Mouse (Mus musculus): ENCODE measurements around the gene Zfp462.
A peak's percentile ranks its signal among the peaks of the same experiment; 100 is the strongest.

Zfp462 gene

DNA sequence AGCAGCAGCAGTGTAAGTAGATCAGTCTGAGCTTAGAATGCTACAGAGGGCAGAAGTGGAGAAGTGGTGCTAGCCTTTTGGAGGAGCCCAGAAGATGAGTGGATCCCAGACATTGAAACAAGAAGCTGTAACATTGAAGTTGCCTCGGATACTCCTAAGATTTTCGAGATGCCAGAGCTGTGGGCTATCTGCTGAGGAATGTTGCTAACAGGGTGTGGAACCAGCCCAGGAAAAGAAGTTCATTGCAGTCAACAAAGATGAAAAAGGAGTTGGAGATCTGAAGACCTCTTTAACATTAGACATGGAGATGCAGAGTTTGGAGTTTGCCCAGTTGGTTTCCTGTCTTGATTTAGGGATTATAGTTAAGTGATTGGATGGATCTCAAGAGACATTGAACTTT is 51.2 kb downstream of the Zfp462 start:
- no peak for DNase-seq (ENCODE audit: low spot score)

DNA sequence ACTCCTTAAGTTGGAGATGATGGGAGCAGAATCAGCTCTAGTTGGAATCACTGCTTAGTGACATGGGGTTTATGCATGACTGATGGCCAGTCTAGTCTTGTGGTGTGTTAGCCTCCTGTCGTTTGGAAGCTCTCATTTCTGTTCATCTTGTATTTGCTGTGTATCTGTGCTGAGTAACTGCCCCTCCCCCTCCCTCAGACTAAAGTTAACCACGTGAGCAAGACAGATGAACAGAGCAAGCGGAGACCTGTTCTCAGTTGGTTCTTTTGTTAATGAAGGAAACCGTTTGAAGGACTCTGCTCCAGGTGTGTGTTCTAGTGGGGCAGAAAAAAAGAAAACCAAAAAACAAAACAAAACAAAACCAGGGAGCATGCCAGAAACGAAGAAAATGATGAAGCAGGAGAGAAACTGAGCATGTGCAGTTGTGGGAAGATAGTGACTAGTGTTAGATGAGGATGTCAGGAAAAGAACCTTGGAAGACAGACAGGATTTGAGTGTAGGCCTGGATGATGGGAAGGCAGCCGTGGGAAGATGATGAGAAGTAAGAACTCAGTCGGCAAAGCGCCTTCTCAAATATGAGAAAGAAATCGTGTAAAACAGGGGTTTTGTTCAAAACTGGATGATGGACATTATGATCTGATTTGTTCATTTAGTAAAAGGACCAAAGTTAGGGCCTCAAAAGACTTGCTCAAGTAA is 53.4 kb downstream of the Zfp462 start:
- DNase-seq (ENCODE audit: low spot score): no peak

GRCm38 (mm10) chr4:54999556-54999955 is 54.7 kb downstream of the Zfp462 start:
- no peak for DNase-seq (ENCODE audit: low spot score)

- no peak for DNase-seq (ENCODE audit: low spot score)
These were observed 56.5 kb downstream of the Zfp462 start for GRCm38 (mm10) chr4:55001386-55001785.

DNA sequence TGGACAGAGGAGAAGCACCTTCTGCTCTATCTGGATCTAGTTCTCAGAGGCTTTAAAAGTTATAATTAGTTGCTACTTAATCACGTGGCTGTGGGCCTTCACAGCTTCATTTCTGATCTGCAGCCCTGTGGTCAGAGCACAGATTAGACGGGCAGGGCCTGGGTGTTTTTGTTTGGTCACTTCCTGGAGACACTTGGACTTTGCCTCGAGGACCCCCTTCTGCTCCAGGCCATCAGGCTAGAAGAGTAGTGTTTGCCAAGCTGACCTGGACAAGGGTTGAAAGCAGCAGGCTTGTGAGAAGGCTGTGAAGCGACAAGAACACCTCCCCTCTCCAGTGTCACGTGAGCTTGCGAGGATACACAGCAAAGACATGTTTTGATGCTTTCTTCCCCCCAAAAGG is 58.3 kb downstream of the Zfp462 start:
- no peak for DNase-seq (ENCODE audit: low spot score)

DNA sequence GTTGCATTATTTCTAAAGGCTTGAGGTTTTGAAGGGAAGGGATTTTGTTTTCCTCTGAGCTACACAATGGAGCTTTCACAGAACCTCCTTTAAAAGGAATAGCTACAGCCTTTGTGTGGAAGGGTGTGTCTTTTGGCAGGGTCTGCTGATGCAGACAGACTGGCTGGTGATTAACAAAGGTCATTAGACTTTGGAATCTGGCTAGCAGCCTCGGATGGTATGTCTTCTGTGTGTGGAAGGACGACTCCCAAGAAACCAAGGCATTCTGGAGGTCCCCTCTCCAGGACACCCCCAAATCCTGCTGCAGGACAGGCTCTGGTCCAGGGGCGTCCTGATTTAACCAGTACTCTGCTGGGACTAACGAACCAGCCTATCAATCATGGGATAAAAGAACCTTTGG is 60.2 kb downstream of the Zfp462 start:
- DNase-seq (ENCODE audit: low spot score): no peak

- peak; percentile 64 for DNase-seq (ENCODE audit: low spot score)
These were observed 60.7 kb downstream of the Zfp462 start for GRCm38 (mm10) chr4:55005521-55005969.

- no peak for DNase-seq (ENCODE audit: low spot score)
These were observed 61.2 kb downstream of the Zfp462 start for GRCm38 (mm10) chr4:55006024-55006423.

- DNase-seq (ENCODE audit: low spot score): no peak
These were observed 63.8 kb downstream of the Zfp462 start for GRCm38 (mm10) chr4:55008616-55009015.

- DNase-seq (ENCODE audit: low spot score): no peak
These were observed 66.5 kb downstream of the Zfp462 start for GRCm38 (mm10) chr4:55011391-55011790.

DNA sequence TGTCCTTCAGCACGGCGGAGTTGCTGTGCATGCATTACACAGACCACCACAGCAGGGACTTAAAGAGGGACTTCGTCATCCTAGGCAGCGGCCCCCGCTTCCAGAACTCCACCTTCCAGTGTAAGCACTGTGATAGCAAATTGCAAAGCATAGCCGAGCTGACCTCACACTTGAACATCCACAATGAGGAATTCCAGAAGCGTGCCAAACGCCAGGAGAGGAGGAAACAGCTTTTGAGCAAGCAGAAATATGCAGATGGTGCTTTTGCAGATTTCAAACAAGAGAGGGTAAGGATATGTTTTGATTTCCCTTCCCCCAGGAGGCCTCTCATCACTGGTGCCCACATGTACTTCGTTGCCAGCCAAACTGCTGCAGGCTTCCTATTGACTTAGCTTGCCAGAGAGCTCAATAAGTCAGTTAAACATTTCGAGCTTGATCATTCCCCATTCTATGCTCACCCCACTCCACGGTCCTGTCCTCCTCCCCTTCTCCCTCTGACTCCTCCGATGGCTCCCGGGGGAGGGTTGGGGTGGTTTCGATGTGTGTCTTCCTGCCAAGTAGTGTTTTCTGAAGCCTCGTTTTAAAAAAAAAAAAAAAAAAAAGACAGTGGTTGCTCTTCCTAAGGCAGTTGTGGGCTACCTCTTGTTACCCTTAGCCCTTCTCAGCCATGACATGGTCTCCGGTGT is 68.9 kb downstream of the Zfp462 start:
- DNase-seq (ENCODE audit: low spot score): no peak

DNA sequence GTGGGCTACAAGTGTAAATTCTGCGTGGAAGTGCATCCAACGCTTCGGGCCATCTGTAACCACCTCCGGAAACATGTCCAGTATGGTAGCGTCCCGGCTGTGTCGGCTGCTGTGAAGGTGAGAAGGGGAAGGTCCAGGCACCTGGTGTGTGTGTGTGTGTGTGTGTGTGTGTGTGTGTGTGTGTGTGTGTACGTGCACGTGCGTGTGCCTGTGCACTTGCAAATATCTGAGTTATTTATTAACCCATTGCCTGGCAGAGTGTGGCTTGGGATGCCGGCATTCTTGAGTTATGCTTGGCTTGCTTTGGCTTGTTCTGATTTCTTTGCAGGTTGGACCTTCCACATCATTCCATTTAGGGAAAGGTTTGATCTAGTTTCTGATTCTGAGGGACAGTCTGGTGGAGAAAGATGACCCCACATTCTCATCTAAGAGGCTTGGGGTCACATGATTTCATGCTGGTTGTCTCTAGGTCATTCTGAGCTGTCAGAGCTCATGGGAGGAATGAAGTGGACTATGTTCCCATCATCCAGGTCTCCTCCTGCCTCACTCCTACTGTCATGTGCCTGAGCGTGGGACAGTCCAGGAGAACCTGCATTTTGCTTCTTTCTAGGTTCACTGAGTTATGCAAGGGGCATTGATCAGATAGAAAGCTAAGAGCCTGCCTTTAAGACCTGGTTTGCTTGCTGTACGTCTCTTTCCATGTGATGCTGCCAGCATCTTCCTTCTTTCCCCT is 70.0 kb downstream of the Zfp462 start:
- no peak for DNase-seq (ENCODE audit: low spot score)

DNA sequence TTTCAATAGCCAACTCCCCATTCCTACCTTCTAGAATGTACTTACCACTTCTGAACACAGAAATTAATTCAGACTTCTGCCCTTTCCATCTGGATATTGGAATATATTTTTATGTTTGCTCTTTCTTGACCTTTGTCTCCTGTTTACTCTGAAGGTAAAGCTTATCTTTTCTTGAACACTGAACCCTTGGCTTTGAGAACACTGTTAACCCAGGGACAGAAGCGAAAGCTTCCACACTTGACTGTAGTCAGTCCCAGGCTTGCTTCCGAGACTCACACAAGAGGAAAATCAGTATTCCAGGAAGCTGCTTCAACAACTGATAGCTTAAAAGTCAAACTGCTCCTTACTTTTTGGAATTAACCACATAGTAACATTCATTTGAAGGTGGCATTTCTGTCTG is 70.7 kb downstream of the Zfp462 start:
- no peak for DNase-seq (ENCODE audit: low spot score)

- DNase-seq (ENCODE audit: low spot score): no peak
These were observed 81.3 kb downstream of the Zfp462 start for GRCm38 (mm10) chr4:55026109-55026646.

DNA sequence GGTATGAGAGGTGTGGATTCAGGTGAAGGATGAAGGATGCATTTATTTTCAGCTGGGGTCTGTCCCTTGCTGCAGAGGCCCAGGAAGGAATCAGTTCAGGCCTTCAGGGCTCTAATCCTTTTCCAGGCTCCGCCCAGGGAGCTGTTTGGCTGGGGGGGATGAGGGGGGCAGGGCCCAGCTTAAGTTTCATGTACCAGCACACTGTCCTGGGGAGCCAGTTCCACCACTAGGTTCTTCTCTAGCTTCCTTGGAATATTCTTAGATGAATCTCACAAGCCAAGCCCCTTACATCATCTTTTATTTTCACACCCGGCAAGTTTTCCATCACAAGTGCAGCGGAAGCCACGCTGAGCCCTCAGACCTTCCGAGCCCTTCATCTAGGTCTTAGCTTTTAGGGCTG is 85.6 kb downstream of the Zfp462 start:
- DNase-seq (ENCODE audit: low spot score): no peak

- no peak for DNase-seq (ENCODE audit: low spot score)
These were observed 87.6 kb downstream of the Zfp462 start for GRCm38 (mm10) chr4:55032317-55032930.

GRCm38 (mm10) chr4:55033452-55033851 is 88.6 kb downstream of the Zfp462 start:
- DNase-seq (ENCODE audit: low spot score): no peak

DNA sequence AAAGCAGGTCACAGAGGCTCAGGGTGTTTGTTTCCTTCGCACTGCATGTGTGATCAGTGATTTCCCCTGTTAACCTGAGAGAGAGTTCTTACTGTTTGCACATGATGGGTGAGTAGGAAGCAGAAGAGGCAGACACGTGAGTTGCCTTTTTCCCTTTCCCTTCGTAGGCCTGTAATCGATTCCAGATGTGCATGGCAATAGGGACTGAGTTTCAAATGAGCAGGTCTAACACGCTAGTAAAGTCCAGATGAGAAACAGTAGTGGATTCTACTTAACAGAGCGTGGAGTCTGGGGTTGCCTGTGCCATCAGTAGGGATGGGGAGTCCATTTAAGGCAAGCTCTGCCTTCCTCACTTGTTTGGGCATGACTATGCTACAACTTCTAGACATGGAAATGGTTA is 93.3 kb downstream of the Zfp462 start:
- no peak for DNase-seq (ENCODE audit: low spot score)

GRCm38 (mm10) chr4:55040258-55040964 is 95.6 kb downstream of the Zfp462 start:
- DNase-seq (ENCODE audit: low spot score): no peak

- peak; percentile 53 for DNase-seq (ENCODE audit: low spot score)
These were observed 96.4 kb downstream of the Zfp462 start for GRCm38 (mm10) chr4:55041106-55041730.

DNA sequence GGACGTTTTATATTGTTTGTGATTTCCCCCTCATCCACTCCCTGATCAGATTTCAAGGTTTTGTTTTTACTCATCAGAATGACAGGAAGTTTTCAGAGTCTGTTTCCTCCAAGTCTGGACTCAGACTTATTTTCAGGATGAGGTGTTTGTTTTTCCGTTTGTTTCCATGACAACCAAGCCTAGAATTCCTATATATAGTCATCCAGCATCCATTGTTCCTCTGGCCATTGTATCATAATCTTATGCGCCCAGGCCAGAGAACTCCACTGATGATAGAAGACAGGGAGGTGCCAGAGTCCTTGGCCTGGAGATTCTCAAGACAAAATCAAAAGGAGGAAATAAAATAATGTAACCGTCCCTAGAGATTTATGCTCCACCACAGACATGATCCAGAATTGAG is 97.7 kb downstream of the Zfp462 start:
- peak; percentile 47 for DNase-seq (ENCODE audit: low spot score)

All from retina, embryonic 14.5 days (tissue).